Mouse (Mus musculus) intestine, embryonic 15.5 days (tissue): ENCODE measurements at regions not wholly inside any gene's neighbourhood (a gene's known extent, or its start where the extent isn't known, plus 50 kb on each side); places are given as distances from the start of the nearest gene placed in this dataset.
A peak's percentile ranks its signal among the peaks of the same experiment; 100 is the strongest.

Experiments used
- ATAC-seq: fragments of 200-750 bp; cut with Nextera tagmentation; 2 replicates; pipeline ENCODE4 v1.8.0; 2017; ENCODE audit warnings: moderate TSS enrichment, moderate library complexity
- H3K27ac ChIP-seq: fragments of 300-500 bp; sonication (generic); 2 replicates; pipeline ENCODE4 v1.5.1; 2015; ENCODE audit warnings: mild to moderate bottlenecking, inconsistent platforms
- H3K27me3 ChIP-seq: fragments of 300-500 bp; sonication (generic); replicated peaks from 2 replicates; pipeline ENCODE4 v1.6.1; 2015; ENCODE audit warnings: inconsistent platforms
- H3K36me3 ChIP-seq: fragments of 300-500 bp; sonication (generic); 2 replicates; pipeline ENCODE4 v1.6.1; 2015; ENCODE audit warnings: inconsistent platforms
- H3K4me1 ChIP-seq: fragments of 300-500 bp; sonication (generic); replicated peaks from 2 replicates; pipeline ENCODE4 v1.6.1; 2015; ENCODE audit warnings: inconsistent platforms
- H3K4me2 ChIP-seq: fragments of 300-500 bp; sonication (generic); replicated peaks from 2 replicates; pipeline ENCODE4 v1.6.1; 2015; ENCODE audit warnings: mild to moderate bottlenecking, inconsistent platforms
- H3K4me3 ChIP-seq: fragments of 300-500 bp; sonication (generic); replicated peaks from 2 replicates; pipeline ENCODE4 v1.5.1; 2015; ENCODE audit warnings: inconsistent platforms
- H3K9ac ChIP-seq: fragments of 300-500 bp; sonication (generic); 2 replicates; pipeline ENCODE4 v1.6.1; 2015; ENCODE audit warnings: inconsistent platforms
- H3K9me3 ChIP-seq: fragments of 300-500 bp; sonication (generic); 2 replicates; pipeline ENCODE4 v1.6.1; 2016; ENCODE audit warnings: inconsistent platforms
- WGBS: fragments of 180-500 bp; shearing (Covaris S2); methylation state at CpG from one replicate; pipeline ENCODE4 v1.1.7; 2015; 5-methylcytosine and 5-hydroxymethylcytosine counted together

DNA sequence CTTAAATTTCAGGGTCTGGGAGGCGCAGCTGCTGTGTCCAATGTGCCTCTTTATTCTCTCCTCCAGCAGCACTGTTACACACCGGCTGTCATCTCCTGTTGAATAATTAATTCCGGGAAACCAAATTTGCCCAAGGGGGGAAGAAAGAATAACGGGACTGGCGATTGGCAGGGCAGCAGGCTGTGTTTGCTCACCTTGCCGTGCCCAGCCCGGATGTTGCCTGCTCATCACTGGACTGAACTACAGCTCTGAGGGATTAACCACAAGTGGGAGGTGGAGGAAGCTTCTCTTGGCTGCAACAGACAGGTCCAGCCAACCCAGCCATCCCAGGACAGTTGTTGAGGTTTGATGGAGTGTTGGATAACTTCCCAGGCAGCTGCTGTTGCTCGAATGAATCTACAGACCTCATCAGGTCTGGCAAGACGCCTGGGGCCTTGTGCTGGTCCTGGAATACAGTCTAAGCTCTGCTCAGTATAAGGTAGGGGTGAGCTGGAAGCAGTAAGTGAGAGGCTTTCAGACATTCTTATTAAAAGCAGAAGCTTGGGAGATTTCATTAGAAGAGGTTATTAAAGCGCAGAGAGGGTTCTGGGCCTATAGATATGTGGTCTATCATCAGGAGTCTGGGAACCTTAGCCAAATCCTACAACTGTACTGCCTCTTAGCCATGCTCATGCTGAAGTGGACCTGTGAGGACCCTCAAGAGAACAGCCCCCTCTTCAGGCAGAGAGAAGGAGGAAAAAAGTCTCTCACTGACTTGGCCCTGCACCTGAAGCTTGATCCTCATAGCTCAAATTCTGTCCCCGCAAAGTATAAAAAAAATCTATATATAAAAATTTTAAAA is 291.8 kb downstream of the Il20rb start:
- Histone ChIP-seq H3K9ac (no peak overlapping the region), H3K36me3 (no peaks in the 10 kb centered on the region), H3K4me3 (no peak overlapping the region), H3K27ac (no peak overlapping the region), H3K27me3 (no peaks in the 10 kb centered on the region), H3K4me1 (no peaks in the 10 kb centered on the region), H3K9me3 (no peaks in the 10 kb centered on the region), H3K4me2 (no peak overlapping the region)
- no peak for ATAC-seq
- 63% methylated on average over 11 of the region's 11 CpGs for WGBS

DNA sequence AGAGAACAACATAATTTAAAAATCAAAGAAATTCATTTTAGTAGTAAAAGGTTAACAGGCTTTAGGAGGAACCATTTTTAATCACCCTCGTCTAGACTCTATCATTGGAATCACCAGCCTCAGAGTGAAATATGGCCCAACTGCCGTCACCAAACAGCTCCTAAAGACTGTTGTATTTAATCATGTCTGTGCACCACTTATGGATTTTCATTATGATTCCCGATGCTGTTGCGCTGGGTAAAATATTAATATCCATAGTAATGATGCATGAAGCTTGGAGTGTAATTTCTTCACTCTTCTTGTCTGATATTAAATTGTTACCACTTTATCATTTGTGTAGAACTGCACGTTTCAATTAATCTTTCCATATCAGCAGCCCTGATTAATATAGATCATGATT is 292.4 kb downstream of the Il20rb start:
- no peak overlapping the region for H3K4me3 ChIP-seq
- WGBS = 75% methylated on average over 5 of the region's 5 CpGs
- no peak for ATAC-seq
- H3K9ac ChIP-seq = no peak overlapping the region
- H3K36me3 ChIP-seq = no peaks in the 10 kb centered on the region
- H3K4me2 ChIP-seq = no peak overlapping the region
- no peaks in the 10 kb centered on the region for H3K27me3 ChIP-seq
- no peaks in the 10 kb centered on the region for H3K4me1 ChIP-seq
- no peak overlapping the region for H3K27ac ChIP-seq
- H3K9me3 ChIP-seq = no peaks in the 10 kb centered on the region

DNA sequence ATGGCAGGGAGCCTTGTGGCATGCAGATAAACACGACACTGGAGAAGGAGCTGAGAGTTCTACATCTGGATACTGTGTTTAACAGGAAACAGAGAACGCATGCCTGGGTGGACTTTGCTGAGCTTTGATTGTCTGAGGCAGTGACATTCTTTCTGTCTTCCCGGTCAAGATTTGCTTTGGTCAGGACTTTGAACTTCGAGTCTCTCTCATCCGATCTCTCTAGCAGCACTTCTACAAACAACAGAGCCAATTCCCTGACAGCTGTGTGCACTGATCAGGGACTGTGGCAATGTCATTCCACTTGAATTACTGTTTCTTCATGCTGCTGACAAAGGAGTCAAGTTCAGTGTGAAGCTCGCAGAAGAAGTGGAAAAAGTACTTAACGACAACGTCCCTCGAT is 302.5 kb downstream of the Il20rb start:
- Histone ChIP-seq H3K4me2 (no peak overlapping the region), H3K36me3 (no peaks in the 10 kb centered on the region), H3K9ac (no peak overlapping the region), H3K9me3 (no peaks in the 10 kb centered on the region), H3K4me1 (no peaks in the 10 kb centered on the region), H3K27ac (no peak overlapping the region), H3K4me3 (no peak overlapping the region), H3K27me3 (no peaks in the 10 kb centered on the region)
- peak; percentile 53 for ATAC-seq
- 45% methylated on average over 9 of the region's 9 CpGs for WGBS

DNA sequence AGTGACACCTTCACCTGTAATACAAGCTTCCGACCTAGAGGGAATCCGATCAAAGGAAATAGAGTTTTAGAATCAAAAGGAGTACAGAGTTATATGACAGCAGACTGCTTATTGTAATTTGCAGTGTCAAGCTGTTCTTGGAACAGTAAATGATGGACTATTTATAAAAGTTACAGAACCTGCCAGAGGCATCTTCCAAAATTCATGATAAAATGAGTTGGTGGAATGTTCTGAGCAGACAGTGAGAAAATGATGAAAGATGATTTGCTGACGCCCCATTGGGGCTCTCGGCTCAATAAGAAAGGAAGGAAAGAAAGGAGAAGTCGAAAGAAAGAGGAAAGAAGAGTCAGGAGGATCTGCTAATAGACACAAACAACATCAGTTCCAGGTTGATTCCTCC is 300.3 kb upstream of the Sox14 start:
- H3K4me3 ChIP-seq = no peak overlapping the region
- H3K27me3 ChIP-seq = no peaks in the 10 kb centered on the region
- no peaks in the 10 kb centered on the region for H3K36me3 ChIP-seq
- H3K4me2 ChIP-seq = no peak overlapping the region
- no peaks in the 10 kb centered on the region for H3K4me1 ChIP-seq
- WGBS = 91% methylated on average over 5 of the region's 5 CpGs
- no peak for ATAC-seq
- H3K9ac ChIP-seq = no peak overlapping the region
- H3K9me3 ChIP-seq = no peaks in the 10 kb centered on the region
- no peak overlapping the region for H3K27ac ChIP-seq

DNA sequence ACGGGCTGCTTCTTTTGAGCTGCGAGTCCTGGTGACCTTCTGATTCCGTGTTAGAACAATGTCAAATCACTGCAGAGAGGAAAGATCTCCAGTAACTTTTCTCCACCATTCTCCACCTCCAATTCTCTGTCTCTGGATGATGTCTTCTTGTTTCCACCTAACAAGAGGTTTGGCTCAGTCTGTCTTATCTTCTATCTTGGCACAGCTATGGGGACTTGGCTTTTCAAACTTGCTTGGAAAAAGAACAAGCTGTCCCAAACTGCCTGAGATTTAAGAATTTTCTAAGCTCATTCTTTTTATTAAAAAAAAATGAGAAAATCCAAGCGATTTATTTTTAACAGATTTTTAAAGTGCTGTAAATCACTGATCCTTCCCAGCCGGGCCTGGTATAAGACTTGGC is 290.3 kb upstream of the Sox14 start:
- H3K9ac ChIP-seq = no peak overlapping the region
- H3K4me3 ChIP-seq = no peak overlapping the region
- no peaks in the 10 kb centered on the region for H3K36me3 ChIP-seq
- no peaks in the 10 kb centered on the region for H3K27me3 ChIP-seq
- H3K4me2 ChIP-seq = no peak overlapping the region
- 76% methylated on average over 5 of the region's 5 CpGs for WGBS
- no peak for ATAC-seq
- no peaks in the 10 kb centered on the region for H3K9me3 ChIP-seq
- H3K27ac ChIP-seq = no peak overlapping the region
- no peaks in the 10 kb centered on the region for H3K4me1 ChIP-seq

DNA sequence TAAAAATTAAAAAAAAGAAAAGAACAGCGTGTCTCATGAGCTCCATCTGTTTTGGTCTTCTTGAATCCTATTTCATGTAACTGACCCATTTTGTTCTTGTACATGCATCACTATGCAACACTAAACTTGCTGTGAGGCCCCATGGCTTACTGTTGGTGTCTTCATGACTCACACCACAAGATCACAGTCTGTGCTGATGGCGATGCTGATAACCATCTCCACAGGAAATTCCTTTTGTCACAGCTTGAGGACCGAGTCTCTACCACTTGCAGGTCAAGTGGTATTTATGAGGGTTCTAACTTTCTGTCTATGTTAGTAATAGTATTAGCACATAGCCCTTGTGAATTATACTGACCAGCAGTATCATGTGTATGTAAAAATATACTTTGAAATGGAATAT is 286.0 kb upstream of the Sox14 start:
- H3K27me3 ChIP-seq = no peaks in the 10 kb centered on the region
- no peaks in the 10 kb centered on the region for H3K9me3 ChIP-seq
- no peak overlapping the region for H3K4me3 ChIP-seq
- 64% methylated on average over 3 of the region's 3 CpGs for WGBS
- no peaks in the 10 kb centered on the region for H3K36me3 ChIP-seq
- H3K4me1 ChIP-seq = no peaks in the 10 kb centered on the region
- no peak overlapping the region for H3K27ac ChIP-seq
- no peak overlapping the region for H3K9ac ChIP-seq
- H3K4me2 ChIP-seq = no peak overlapping the region
- ATAC-seq = no peak
